Mouse (Mus musculus) stomach, embryonic 15.5 days (tissue): ENCODE results near the gene Rab29. TPM values are rescaled to one million over a fixed set of nuclear protein-coding genes. Genes with fewer than 3 reads are reported as not detected.

ENCODE experiments used
- ATAC-seq: fragments of 200-750 bp; cut with Nextera tagmentation; 2 replicates; pipeline ENCODE4 v1.8.0; 2017; ENCODE audit warnings: low read depth, moderate number of reproducible peaks, moderate TSS enrichment; ENCODE audit not compliant: insufficient read depth, low FRiP score
- H3K27ac ChIP-seq: fragments of 300-500 bp; sonication (generic); 2 replicates; pipeline ENCODE4 v1.5.1; 2015; ENCODE audit warnings: mild to moderate bottlenecking, inconsistent platforms
- H3K27me3 ChIP-seq: fragments of 300-500 bp; sonication (generic); replicated peaks from 2 replicates; pipeline ENCODE4 v1.6.1; 2015; ENCODE audit warnings: inconsistent platforms
- H3K36me3 ChIP-seq: fragments of 300-500 bp; sonication (generic); 2 replicates; pipeline ENCODE4 v1.6.1; 2015; ENCODE audit warnings: inconsistent platforms
- H3K4me1 ChIP-seq: fragments of 300-500 bp; sonication (generic); 2 replicates; pipeline ENCODE4 v1.6.1; 2015; ENCODE audit warnings: inconsistent platforms
- H3K4me2 ChIP-seq: fragments of 300-500 bp; sonication (generic); 2 replicates; pipeline ENCODE4 v1.6.1; 2015; ENCODE audit warnings: mild to moderate bottlenecking, inconsistent platforms
- H3K4me3 ChIP-seq: fragments of 300-500 bp; sonication (generic); replicated peaks from 2 replicates; pipeline ENCODE4 v1.5.1; 2015; ENCODE audit warnings: inconsistent platforms
- H3K9ac ChIP-seq: fragments of 300-500 bp; sonication (generic); 2 replicates; pipeline ENCODE4 v1.6.1; 2015; ENCODE audit warnings: inconsistent platforms
- H3K9me3 ChIP-seq: fragments of 300-500 bp; sonication (generic); 2 replicates; pipeline ENCODE4 v1.6.1; 2016; ENCODE audit warnings: inconsistent platforms
- WGBS: fragments of 180-500 bp; shearing (Covaris S2); methylation state at CpG from one replicate; pipeline ENCODE4 v1.1.7; 2015; 5-methylcytosine and 5-hydroxymethylcytosine counted together
- polyA plus RNA-seq: library from polyadenylated mRNA; unstranded; fragments of >200 nt; fragmentation: Nextera tagmentation; extraction: Ambion mirVana; gene quantifications from 2 replicates; pipeline ENCODE4 v1.2.1, GENCODE M21; 2015

The Rab29 gene
- polyA plus RNA-seq, 1 experiment from 2014 or later: 26.5 TPM

DNA sequence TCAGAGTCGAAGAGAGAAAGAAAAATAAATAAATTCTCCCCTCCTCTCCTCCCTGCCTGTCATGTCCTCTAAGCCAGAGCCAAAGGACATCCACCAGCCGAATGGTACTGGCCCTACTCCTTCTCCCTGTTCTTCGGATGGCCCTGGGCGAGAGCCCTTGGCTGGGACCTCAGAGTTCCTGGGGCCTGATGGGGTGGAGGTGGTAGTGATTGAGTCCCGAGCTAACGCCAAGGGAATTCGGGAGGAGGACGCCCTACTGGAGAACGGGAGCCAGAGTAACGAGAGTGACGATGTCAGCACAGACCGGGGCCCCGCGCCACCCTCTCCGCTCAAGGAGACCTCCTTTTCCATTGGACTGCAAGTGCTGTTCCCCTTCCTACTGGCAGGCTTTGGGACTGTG lies 36.5 kb upstream of the Rab29 start:
- Histone ChIP-seq H3K9me3 (no peaks in the 10 kb centered on the region), H3K27ac (no peak overlapping the region), H3K4me1 (peaks cover 4% of the 10 kb centered on the region; the same call in 1 of the 2 replicates), H3K36me3 (no peaks in the 10 kb centered on the region), H3K4me3 (no peak overlapping the region; the same call in 1 of the 2 replicates), H3K4me2 (no peak overlapping the region), H3K9ac (no peak overlapping the region), H3K27me3 (no peaks in the 10 kb centered on the region)
- 87% methylated on average over 15 of the region's 15 CpGs for WGBS
- ATAC-seq: no peak

DNA sequence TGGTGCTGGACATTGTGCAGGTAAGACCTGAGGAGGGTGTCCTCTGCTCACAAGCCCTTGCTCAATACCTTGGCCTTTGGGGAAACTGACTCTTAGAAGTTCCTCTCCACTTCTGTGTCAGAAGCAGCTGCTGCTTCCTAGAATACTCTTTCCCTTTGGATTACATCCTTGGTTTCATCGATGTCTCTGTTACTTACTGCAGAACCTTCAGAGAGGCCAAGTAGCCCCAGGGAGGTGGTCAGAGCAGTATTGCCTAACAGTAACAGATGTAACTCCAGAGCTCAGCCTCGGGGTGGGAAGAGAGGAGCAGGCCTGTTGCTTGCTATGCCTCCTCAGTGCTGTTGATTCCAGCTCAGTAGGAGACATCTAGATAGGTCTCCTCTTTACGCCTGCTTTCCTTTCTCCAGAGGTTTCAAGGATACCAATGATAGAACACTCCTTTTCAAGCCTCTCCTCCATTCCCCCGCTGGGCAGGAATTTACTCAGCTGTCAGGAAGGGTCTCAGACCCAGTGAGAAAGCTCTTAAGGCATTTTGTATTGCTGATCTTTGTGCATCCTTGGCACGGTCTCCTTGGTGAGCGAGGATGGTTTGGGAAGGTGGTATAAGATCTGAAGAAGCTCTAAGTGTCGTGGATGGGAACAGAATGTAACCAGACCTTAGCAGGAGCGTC lies 35.9 kb upstream of the Rab29 start:
- no peaks in the 10 kb centered on the region for H3K27me3 ChIP-seq
- H3K27ac ChIP-seq: no peak overlapping the region
- H3K9ac ChIP-seq: no peak overlapping the region
- H3K9me3 ChIP-seq: no peaks in the 10 kb centered on the region
- no peak for ATAC-seq
- H3K4me3 ChIP-seq: no peak overlapping the region; the same call in 1 of the 2 replicates
- H3K4me1 ChIP-seq: peaks cover 4% of the 10 kb centered on the region; the same call in 1 of the 2 replicates
- no peak overlapping the region for H3K4me2 ChIP-seq
- 81% methylated on average over 8 of the region's 8 CpGs for whole genome bisulfite sequencing
- H3K36me3 ChIP-seq: no peaks in the 10 kb centered on the region

DNA sequence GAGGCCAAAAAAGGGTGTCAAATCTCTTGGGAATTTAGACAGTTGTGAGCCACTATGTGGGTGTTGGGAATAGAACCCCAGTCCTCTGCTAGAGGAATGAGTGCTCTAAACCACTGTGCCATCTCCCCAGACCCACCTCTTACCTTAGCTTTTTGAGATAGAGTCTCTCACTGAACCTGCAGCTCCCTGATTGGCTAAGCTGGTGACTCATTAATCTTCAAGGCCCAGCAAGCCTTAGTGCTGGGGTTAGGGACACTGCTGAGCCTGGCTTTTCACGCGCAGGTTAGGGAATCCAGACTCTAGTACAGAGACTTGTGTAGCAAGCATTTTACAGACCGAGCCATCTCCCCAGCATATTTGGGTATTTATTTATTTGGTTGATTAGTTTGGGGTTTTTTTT lies 30.0 kb upstream of the Rab29 start:
- no peak overlapping the region for H3K9ac ChIP-seq

GRCm38 (mm10) chr1:131838542-131838941 lies 28.5 kb upstream of the Rab29 start:
- no peaks in the 10 kb centered on the region for H3K4me1 ChIP-seq
- 75% methylated on average over 5 of the region's 5 CpGs for WGBS
- 0 out of 2 replicates have a peak overlapping the region, but pooled peaks have one; percentile 21 for H3K27ac ChIP-seq
- no peaks in the 10 kb centered on the region for H3K9me3 ChIP-seq
- ATAC-seq: peak; percentile 45; the same call in 1 of the 2 replicates
- H3K4me2 ChIP-seq: no peak overlapping the region
- H3K4me3 ChIP-seq: no peak overlapping the region
- H3K36me3 ChIP-seq: peaks cover 28% of the 10 kb centered on the region
- H3K9ac ChIP-seq: no peak overlapping the region
- H3K27me3 ChIP-seq: no peaks in the 10 kb centered on the region

More for the DNA sequence above, 30.0 kb upstream of the Rab29 start:
- Histone ChIP-seq H3K27me3 (no peaks in the 10 kb centered on the region), H3K4me2 (no peak overlapping the region), H3K27ac (no peak overlapping the region), H3K9me3 (no peaks in the 10 kb centered on the region), H3K4me1 (no peaks in the 10 kb centered on the region), H3K4me3 (no peak overlapping the region), H3K36me3 (peaks cover 19% of the 10 kb centered on the region)
- 73% methylated on average over 3 of the region's 3 CpGs for WGBS
- ATAC-seq: no peak

DNA sequence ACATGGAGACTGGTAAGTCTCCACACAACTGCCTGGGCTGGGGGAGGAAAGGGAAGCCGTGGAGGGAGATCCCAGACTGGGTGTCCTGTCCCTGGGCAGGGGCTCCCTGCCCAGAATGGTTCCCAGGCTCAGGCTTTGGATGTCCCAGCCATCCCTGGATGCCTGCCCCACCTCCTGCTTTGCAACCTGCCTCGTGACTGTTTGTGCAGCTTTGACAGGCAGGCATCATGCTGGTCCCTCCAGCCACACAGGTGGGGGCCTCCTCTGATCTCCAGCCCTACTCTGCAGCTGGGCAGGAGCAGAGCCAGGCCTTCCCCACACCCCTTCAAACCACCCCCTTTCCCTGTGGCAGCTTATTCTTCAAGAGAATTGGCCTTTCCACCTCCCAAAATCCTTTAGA lies 27.7 kb upstream of the Rab29 start:
- 49% methylated on average over 2 of the region's 2 CpGs for WGBS
- no peaks in the 10 kb centered on the region for H3K9me3 ChIP-seq
- H3K36me3 ChIP-seq: peaks cover 33% of the 10 kb centered on the region
- no peak for ATAC-seq
- H3K4me3 ChIP-seq: no peak overlapping the region
- H3K27me3 ChIP-seq: no peaks in the 10 kb centered on the region
- H3K27ac ChIP-seq: no peak overlapping the region
- H3K9ac ChIP-seq: no peak overlapping the region
- no peak overlapping the region for H3K4me2 ChIP-seq
- H3K4me1 ChIP-seq: no peaks in the 10 kb centered on the region

GRCm38 (mm10) chr1:131842221-131842620 lies 24.8 kb upstream of the Rab29 start:
- no peak for ATAC-seq
- 85% methylated on average over 4 of the region's 4 CpGs for WGBS
- no peak overlapping the region for H3K27ac ChIP-seq
- no peak overlapping the region for H3K4me3 ChIP-seq
- H3K36me3 ChIP-seq: peaks cover 40% of the 10 kb centered on the region
- no peaks in the 10 kb centered on the region for H3K4me1 ChIP-seq
- H3K9me3 ChIP-seq: no peaks in the 10 kb centered on the region
- H3K9ac ChIP-seq: no peak overlapping the region
- H3K4me2 ChIP-seq: no peak overlapping the region
- H3K27me3 ChIP-seq: no peaks in the 10 kb centered on the region

GRCm38 (mm10) chr1:131843758-131844157 lies 23.3 kb upstream of the Rab29 start:
- no peak overlapping the region for H3K27ac ChIP-seq
- H3K4me3 ChIP-seq: no peak overlapping the region
- H3K4me1 ChIP-seq: no peaks in the 10 kb centered on the region
- no peak for ATAC-seq
- 90% methylated on average over 10 of the region's 10 CpGs for WGBS
- H3K27me3 ChIP-seq: no peaks in the 10 kb centered on the region
- H3K36me3 ChIP-seq: peaks cover 40% of the 10 kb centered on the region
- H3K4me2 ChIP-seq: no peak overlapping the region
- no peaks in the 10 kb centered on the region for H3K9me3 ChIP-seq
- H3K9ac ChIP-seq: no peak overlapping the region

DNA sequence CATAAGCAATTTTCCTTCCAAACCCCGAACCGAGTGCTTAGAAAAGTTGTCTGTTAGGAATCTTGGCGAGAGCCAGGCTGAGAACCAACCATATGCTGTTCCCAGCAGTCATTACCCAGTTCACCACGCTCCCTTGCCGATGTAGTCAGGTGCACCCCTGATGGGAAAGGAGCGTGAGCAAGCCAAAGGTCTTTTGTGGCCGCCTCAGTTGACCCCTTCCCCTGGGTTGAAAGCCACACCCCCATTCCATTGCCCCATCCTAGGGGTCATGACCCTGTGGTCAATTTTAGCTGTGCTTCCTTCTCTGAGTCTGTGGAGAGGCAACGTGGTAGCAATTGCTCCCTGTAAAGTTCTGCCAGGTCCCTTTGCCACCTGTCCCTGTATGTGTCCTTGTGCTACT lies 22.1 kb upstream of the Rab29 start:
- H3K4me1 ChIP-seq: no peaks in the 10 kb centered on the region
- WGBS: 75% methylated on average over 8 of the region's 8 CpGs
- no peak overlapping the region for H3K27ac ChIP-seq
- H3K27me3 ChIP-seq: no peaks in the 10 kb centered on the region
- no peak overlapping the region for H3K4me3 ChIP-seq
- H3K9ac ChIP-seq: no peak overlapping the region
- no peaks in the 10 kb centered on the region for H3K9me3 ChIP-seq
- H3K36me3 ChIP-seq: peaks cover 40% of the 10 kb centered on the region
- no peak overlapping the region for H3K4me2 ChIP-seq
- ATAC-seq: peak; percentile 17; the same call in 1 of the 2 replicates

DNA sequence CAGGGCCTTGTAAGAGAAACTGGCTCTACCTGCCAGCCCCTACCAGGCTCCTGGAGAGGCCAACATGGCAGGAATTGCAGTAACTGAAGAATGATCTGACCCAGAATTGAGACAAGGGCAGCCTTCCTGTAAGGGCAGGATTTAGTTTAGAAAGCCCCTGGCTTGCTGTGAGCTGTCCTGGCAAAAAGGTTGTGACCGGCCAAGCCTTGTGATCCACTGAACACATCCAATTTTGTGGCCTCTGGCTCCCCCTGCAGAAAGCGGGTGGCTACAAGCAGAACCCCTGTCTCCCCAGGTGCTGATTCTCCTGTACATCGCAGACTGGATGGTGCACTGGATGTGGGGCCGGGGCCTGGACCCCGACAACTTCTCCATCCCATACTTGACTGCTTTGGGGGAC lies 20.8 kb upstream of the Rab29 start:
- 66% methylated on average over 5 of the region's 5 CpGs for WGBS

DNA sequence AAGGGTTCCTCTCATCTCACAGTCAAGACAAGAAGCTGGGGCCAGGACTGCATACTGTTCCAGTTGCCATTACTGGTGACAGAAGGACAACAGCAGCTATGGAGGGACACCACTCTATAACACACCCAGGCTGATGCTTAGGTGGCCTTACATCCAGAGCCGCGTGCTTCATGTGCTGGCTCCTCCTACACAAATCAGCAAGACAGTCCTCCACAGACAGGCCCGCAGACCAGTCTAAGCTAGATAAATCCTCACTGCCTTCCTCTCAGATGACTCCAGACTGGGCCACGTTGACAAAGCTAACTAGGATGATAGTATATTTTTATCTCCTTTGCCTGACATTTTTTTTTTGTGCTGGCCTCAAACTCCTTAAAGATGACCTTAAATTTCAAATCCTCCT lies 5.2 kb upstream of the Rab29 start:
- no peaks in the 10 kb centered on the region for H3K9me3 ChIP-seq
- H3K4me1 ChIP-seq: no peaks in the 10 kb centered on the region
- no peak overlapping the region for H3K9ac ChIP-seq
- no peak overlapping the region for H3K4me3 ChIP-seq
- no peaks in the 10 kb centered on the region for H3K27me3 ChIP-seq
- no peak overlapping the region for H3K4me2 ChIP-seq
- H3K36me3 ChIP-seq: no peaks in the 10 kb centered on the region
- H3K27ac ChIP-seq: no peak overlapping the region
- 81% methylated on average over 4 of the region's 4 CpGs for WGBS
- no peak for ATAC-seq

More for the DNA sequence above, 20.8 kb upstream of the Rab29 start:
- Histone ChIP-seq H3K4me1 (no peaks in the 10 kb centered on the region), H3K9ac (no peak overlapping the region), H3K27me3 (no peaks in the 10 kb centered on the region), H3K9me3 (no peaks in the 10 kb centered on the region), H3K4me3 (no peak overlapping the region), H3K27ac (no peak overlapping the region), H3K36me3 (peaks cover 29% of the 10 kb centered on the region), H3K4me2 (no peak overlapping the region)
- ATAC-seq: no peak

- WGBS: 83% methylated on average over 5 of the region's 5 CpGs
- no peak for ATAC-seq
- no peaks in the 10 kb centered on the region for H3K27me3 ChIP-seq
- no peaks in the 10 kb centered on the region for H3K4me1 ChIP-seq
- H3K4me2 ChIP-seq: no peak overlapping the region
- H3K4me3 ChIP-seq: no peak overlapping the region
- no peaks in the 10 kb centered on the region for H3K36me3 ChIP-seq
- H3K9me3 ChIP-seq: no peaks in the 10 kb centered on the region
- no peak overlapping the region for H3K9ac ChIP-seq
- no peak overlapping the region for H3K27ac ChIP-seq
These were observed 1.4 kb upstream of the Rab29 start for GRCm38 (mm10) chr1:131865596-131865995.

- WGBS: 70% methylated on average over 6 of the region's 6 CpGs
- Histone ChIP-seq H3K36me3 (no peaks in the 10 kb centered on the region), H3K9ac (no peak overlapping the region), H3K27me3 (no peaks in the 10 kb centered on the region), H3K27ac (no peak overlapping the region), H3K4me2 (peak overlapping the region; percentile 21; the same call in 1 of the 2 replicates), H3K4me1 (no peaks in the 10 kb centered on the region), H3K9me3 (no peaks in the 10 kb centered on the region), H3K4me3 (peak overlapping the region; percentile 62; the same call in 1 of the 2 replicates)
- no peak for ATAC-seq
These were observed 572 bp upstream of the Rab29 start for GRCm38 (mm10) chr1:131866304-131866999.
